Mouse (Mus musculus): ENCODE measurements around the gene Cd6. TPM values are rescaled to one million over a fixed set of nuclear protein-coding genes. Genes with fewer than 3 reads are reported as not detected.

Gene Cd6
- polyA plus RNA-seq, 1 experiment from 2014 or later: 0.04 TPM

DNA sequence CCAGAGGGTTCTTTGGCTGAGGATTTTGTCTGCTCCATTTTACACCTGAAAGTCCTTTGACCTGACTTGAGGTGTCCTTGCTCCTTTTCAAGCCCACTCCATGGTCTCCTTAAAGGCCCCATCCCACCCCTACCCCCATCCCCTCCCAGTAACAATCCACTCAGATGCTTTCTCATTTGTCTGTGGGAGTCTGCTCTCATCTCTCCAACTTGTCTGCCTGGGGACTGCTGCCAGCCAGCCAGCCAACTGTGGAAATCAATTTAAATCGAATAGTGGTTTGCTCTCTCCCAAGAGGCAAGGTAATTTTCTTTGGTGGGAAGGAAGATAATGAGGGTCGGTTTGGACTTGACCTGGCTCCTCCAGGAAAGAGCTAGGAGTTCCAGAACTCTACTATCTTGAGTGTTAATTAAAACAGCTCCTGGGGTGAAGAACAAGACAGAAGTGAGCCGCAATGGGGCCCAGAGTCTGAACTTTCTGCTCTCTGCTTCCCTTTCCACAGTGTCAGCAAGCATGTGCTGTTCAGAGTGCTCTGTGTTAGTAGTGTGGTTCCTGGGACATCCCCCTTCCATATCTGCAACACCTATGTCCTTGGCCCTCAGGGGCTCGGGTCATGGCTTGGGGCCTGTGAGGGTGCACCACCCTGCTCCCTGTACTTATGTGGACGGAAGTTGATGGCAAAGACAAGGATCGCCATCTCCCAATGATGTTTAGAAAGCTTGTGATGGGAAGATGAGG is 61.0 kb downstream of the Cd6 start:
- Histone ChIP-seq H3K27ac (ENCODE audit: low read length) (no peak overlapping the region), H3K4me3 (ENCODE audit: low read depth, low read length) (no peak overlapping the region), H3K4me2 (ENCODE audit: low read depth, low read length) (no peak overlapping the region), H3K27me3 (ENCODE audit: control insufficient read depth, insufficient read depth, low read depth, low read length) (no peaks in the 10 kb centered on the region), H3K4me1 (ENCODE audit: control insufficient read depth, low read depth, low read length) (no peaks in the 10 kb centered on the region), H3K36me3 (ENCODE audit: control insufficient read depth, insufficient read depth) (no peaks in the 10 kb centered on the region), H3K9me3 (replicated peaks; ENCODE audit: control insufficient read depth, low read length) (no peaks in the 10 kb centered on the region), H3K9ac (ENCODE audit: low read depth, low read length) (no peak overlapping the region)
- 49% methylated on average over 6 of the region's 6 CpGs for WGBS (ENCODE audit: insufficient replicate concordance)
- ATAC-seq (ENCODE audit: low read depth): no peak

DNA sequence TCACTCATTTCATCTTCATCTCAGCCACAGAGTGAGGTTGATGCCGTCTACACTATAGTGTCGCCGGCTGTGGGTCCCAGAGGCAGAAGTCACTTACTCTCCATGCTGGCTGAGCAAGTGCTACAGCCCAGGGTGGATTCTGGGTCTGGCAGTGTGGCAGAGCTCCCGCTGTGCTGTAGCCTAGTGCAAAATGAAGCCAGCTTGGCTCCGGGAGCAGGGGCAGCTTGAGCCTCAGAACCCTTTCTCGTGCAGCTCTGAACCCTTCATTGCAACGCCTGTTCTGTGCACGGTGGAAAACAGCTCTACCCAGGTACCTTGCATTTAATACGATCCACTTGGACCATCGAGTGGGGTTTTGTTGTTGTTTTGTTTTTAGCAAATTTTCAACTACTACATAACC is 62.2 kb downstream of the Cd6 start:
- H3K27me3 ChIP-seq (ENCODE audit: control insufficient read depth, insufficient read depth, low read depth, low read length): no peaks in the 10 kb centered on the region
- H3K4me2 ChIP-seq (ENCODE audit: low read depth, low read length): no peak overlapping the region
- WGBS (ENCODE audit: insufficient replicate concordance): 67% methylated on average over 10 of the region's 10 CpGs
- H3K27ac ChIP-seq (ENCODE audit: low read length): no peak overlapping the region
- ATAC-seq (ENCODE audit: low read depth): no peak
- no peaks in the 10 kb centered on the region for H3K9me3 ChIP-seq (replicated peaks; ENCODE audit: control insufficient read depth, low read length)
- no peaks in the 10 kb centered on the region for H3K36me3 ChIP-seq (ENCODE audit: control insufficient read depth, insufficient read depth)
- no peaks in the 10 kb centered on the region for H3K4me1 ChIP-seq (ENCODE audit: control insufficient read depth, low read depth, low read length)
- no peak overlapping the region for H3K4me3 ChIP-seq (ENCODE audit: low read depth, low read length)
- H3K9ac ChIP-seq (ENCODE audit: low read depth, low read length): no peak overlapping the region

DNA sequence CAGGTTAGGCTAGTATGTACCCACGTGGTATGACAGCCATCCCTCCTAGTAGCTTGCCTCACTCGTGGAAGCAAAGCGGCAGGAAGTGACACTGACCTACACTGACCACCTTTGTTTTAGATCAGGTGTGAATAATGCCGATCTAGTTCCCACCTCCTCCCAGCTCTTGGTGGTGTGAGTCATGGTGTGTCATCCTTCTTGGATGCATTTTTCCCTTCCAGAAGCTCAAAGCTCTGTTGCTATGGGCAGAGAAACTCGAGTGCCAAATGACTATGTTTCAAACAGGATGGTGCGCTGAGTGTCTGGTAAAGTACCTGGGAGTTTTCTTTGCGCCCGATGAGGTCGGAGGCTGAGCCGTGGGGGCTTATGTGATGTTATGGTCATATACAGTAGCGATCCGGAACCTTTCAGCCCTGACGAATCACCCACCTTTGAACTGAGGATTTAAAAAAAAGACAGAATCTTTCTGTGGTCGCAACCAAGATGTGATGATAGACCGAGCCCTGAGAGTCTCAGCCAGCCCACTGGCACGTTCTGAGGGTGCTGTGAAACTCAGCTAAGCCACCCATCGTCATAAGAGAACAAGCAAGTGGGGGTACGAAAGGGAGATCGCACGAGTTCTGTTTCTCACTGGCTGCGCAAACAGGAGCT is 66.4 kb downstream of the Cd6 start:
- Histone ChIP-seq H3K27me3 (ENCODE audit: control insufficient read depth, insufficient read depth, low read depth, low read length) (no peaks in the 10 kb centered on the region), H3K4me1 (ENCODE audit: control insufficient read depth, low read depth, low read length) (no peaks in the 10 kb centered on the region), H3K4me3 (ENCODE audit: low read depth, low read length) (no peak overlapping the region), H3K4me2 (ENCODE audit: low read depth, low read length) (no peak overlapping the region), H3K9me3 (replicated peaks; ENCODE audit: control insufficient read depth, low read length) (no peaks in the 10 kb centered on the region), H3K9ac (ENCODE audit: low read depth, low read length) (no peak overlapping the region), H3K36me3 (ENCODE audit: control insufficient read depth, insufficient read depth) (no peaks in the 10 kb centered on the region), H3K27ac (ENCODE audit: low read length) (no peak overlapping the region)
- no peak for ATAC-seq (ENCODE audit: low read depth)
- WGBS (ENCODE audit: insufficient replicate concordance): 59% methylated on average over 21 of the region's 21 CpGs

DNA sequence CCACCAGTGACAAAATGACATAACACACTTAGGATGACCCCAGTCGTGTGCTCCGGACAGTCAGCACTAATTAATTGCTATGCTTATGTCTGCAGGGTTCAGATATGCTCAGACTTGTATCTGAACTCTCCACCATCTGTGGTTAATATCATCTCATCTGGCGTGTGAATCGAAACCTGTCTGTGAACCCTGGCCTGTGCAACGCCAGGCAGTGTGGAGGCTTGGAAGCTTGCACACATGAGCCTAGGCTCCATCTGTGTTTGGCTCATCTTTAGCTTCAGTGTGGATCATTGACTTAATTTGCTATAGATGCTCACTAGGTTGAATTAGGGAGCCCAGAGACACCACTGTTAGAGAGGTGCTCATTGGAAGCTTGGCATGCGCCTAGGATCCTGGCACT is 67.4 kb downstream of the Cd6 start:
- Histone ChIP-seq H3K27me3 (ENCODE audit: control insufficient read depth, insufficient read depth, low read depth, low read length) (no peaks in the 10 kb centered on the region), H3K9me3 (replicated peaks; ENCODE audit: control insufficient read depth, low read length) (no peaks in the 10 kb centered on the region), H3K36me3 (ENCODE audit: control insufficient read depth, insufficient read depth) (no peaks in the 10 kb centered on the region), H3K4me2 (ENCODE audit: low read depth, low read length) (no peak overlapping the region), H3K4me1 (ENCODE audit: control insufficient read depth, low read depth, low read length) (no peaks in the 10 kb centered on the region), H3K9ac (ENCODE audit: low read depth, low read length) (no peak overlapping the region), H3K4me3 (ENCODE audit: low read depth, low read length) (no peak overlapping the region), H3K27ac (ENCODE audit: low read length) (no peak overlapping the region)
- WGBS (ENCODE audit: insufficient replicate concordance): 55% methylated on average over 6 of the region's 6 CpGs
- no peak for ATAC-seq (ENCODE audit: low read depth)

DNA sequence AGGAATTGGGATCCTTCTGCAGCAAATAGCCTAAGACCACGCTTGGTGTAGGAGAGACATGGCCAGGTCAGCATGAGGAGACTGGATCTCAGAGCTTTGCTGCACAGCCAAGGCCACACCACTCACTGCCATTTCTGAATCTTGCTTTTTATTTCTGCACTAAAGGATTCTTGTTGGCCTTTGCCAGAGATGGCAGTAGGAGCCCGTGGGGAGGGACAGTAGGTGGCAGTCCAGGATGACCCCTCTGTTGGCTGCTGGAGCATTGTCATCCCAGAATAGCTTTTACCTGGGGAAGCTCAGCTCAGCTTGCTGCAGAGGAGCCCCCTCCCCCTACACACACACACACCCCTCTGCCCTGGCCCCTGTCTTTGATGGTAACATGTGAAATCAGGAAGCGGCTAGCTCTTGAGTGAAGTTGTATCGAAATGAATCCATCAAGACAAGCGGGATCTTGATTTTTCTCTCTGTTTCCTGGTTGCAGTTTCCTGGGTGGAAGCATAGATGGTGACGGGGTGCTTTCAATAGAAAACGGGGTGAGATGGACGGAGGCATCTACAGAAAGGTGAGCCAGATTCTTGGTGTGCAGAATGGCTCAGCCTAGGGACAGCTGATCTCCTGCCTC is 68.0 kb downstream of the Cd6 start:
- Histone ChIP-seq H3K9ac (ENCODE audit: low read depth, low read length) (no peak overlapping the region), H3K27me3 (ENCODE audit: control insufficient read depth, insufficient read depth, low read depth, low read length) (no peaks in the 10 kb centered on the region), H3K9me3 (replicated peaks; ENCODE audit: control insufficient read depth, low read length) (no peaks in the 10 kb centered on the region), H3K36me3 (ENCODE audit: control insufficient read depth, insufficient read depth) (no peaks in the 10 kb centered on the region), H3K27ac (ENCODE audit: low read length) (no peak overlapping the region), H3K4me2 (ENCODE audit: low read depth, low read length) (no peak overlapping the region), H3K4me1 (ENCODE audit: control insufficient read depth, low read depth, low read length) (no peaks in the 10 kb centered on the region), H3K4me3 (ENCODE audit: low read depth, low read length) (no peak overlapping the region)
- no peak for ATAC-seq (ENCODE audit: low read depth)
- WGBS (ENCODE audit: insufficient replicate concordance): 58% methylated on average over 8 of the region's 8 CpGs

DNA sequence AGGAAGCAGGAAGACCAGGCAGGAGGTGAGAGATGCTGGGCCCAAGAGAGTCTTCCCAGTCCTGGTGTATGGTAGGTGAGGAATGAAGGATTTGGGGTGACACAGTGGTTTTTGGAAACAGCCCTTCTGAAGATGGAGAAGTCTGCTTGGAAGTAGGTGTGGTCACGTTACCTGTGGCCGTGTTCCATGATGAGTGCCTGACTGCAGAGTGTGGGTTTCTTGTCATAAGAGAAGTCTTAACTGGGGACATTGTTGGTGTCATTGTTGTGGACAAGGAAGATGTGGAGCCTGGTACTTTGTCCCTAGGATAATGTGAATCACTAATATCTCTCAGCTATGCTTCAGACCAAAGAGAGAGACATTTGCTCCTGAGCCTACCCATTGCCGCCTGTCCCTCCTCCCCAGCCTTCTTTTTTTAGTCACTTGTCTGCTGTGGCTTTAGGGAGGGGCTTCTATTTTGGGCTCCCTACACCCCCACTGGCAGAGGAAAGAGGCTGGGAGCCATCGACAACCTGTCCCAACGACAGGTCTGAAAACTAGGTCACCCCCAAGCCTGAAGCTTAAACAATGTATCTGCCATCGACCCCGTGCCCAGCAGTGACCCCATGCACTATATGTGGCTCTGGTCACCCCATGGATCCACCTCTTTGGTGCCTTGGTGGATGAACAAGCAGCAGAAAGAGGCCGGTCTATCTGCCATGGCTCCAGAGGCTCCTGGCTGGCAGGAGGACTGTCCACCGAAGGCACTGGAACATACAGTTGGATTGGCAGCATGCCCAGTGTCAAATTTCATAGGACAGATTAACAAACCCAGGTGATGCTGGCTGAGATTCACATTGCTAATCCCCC is 69.7 kb downstream of the Cd6 start:
- no peak overlapping the region for H3K27ac ChIP-seq (ENCODE audit: low read length)

DNA sequence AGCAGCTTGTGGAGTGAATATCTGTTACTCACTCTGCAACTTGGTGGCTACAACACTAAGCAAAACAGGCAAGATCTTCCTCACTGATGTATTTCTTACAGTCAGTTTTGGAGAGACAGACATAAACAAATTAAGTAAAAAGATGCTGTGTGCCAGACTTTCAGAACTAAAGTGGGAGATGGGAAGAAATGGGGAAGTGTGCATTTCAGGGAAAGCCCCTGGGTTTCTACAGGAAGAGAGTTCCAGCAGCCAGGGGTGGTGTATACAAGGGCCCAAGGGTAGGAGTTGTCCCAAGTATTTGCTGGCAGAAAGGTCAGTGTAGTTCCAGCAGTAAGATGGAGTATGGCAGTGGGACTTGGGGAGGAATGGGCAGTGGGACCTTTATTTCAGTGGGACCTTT is 70.3 kb downstream of the Cd6 start:
- H3K4me2 ChIP-seq (ENCODE audit: low read depth, low read length): no peak overlapping the region
- H3K9ac ChIP-seq (ENCODE audit: low read depth, low read length): no peak overlapping the region
- no peak overlapping the region for H3K4me3 ChIP-seq (ENCODE audit: low read depth, low read length)
- no peaks in the 10 kb centered on the region for H3K4me1 ChIP-seq (ENCODE audit: control insufficient read depth, low read depth, low read length)
- no peak for ATAC-seq (ENCODE audit: low read depth)
- H3K9me3 ChIP-seq (replicated peaks; ENCODE audit: control insufficient read depth, low read length): no peaks in the 10 kb centered on the region
- no peak overlapping the region for H3K27ac ChIP-seq (ENCODE audit: low read length)
- no peaks in the 10 kb centered on the region for H3K27me3 ChIP-seq (ENCODE audit: control insufficient read depth, insufficient read depth, low read depth, low read length)
- H3K36me3 ChIP-seq (ENCODE audit: control insufficient read depth, insufficient read depth): no peaks in the 10 kb centered on the region

More for the DNA sequence above, 69.7 kb downstream of the Cd6 start:
- H3K9ac ChIP-seq (ENCODE audit: low read depth, low read length): no peak overlapping the region
- no peak overlapping the region for H3K4me2 ChIP-seq (ENCODE audit: low read depth, low read length)
- no peak overlapping the region for H3K4me3 ChIP-seq (ENCODE audit: low read depth, low read length)
- no peaks in the 10 kb centered on the region for H3K36me3 ChIP-seq (ENCODE audit: control insufficient read depth, insufficient read depth)
- WGBS (ENCODE audit: insufficient replicate concordance): 60% methylated on average over 9 of the region's 9 CpGs
- H3K4me1 ChIP-seq (ENCODE audit: control insufficient read depth, low read depth, low read length): no peaks in the 10 kb centered on the region
- H3K27me3 ChIP-seq (ENCODE audit: control insufficient read depth, insufficient read depth, low read depth, low read length): no peaks in the 10 kb centered on the region
- H3K9me3 ChIP-seq (replicated peaks; ENCODE audit: control insufficient read depth, low read length): no peaks in the 10 kb centered on the region
- ATAC-seq (ENCODE audit: low read depth): no peak

DNA sequence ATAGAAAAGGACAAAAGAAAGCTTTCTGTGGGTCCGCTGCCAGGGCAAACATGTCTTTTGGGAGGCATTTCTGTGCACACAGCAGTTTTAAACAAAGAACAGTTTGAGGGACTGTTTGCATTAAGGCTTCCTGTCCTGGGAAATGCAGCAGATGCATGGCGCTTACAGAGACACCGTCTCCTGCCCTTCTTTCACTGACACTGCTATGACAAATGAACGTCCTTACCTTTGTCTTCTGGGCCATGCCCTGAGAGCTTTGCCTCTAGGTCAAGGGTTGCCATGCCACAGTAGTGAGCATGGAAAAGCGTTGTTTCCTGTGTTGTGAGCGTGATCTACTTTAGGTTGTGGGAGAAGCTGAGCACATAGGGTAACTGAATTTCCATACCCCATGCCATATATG is 71.2 kb downstream of the Cd6 start:
- no peak for ATAC-seq (ENCODE audit: low read depth)
- H3K4me1 ChIP-seq (ENCODE audit: control insufficient read depth, low read depth, low read length): no peaks in the 10 kb centered on the region
- no peaks in the 10 kb centered on the region for H3K27me3 ChIP-seq (ENCODE audit: control insufficient read depth, insufficient read depth, low read depth, low read length)
- WGBS (ENCODE audit: insufficient replicate concordance): 48% methylated on average over 6 of the region's 6 CpGs
- no peaks in the 10 kb centered on the region for H3K36me3 ChIP-seq (ENCODE audit: control insufficient read depth, insufficient read depth)
- H3K9me3 ChIP-seq (replicated peaks; ENCODE audit: control insufficient read depth, low read length): no peaks in the 10 kb centered on the region
- no peak overlapping the region for H3K4me3 ChIP-seq (ENCODE audit: low read depth, low read length)
- no peak overlapping the region for H3K9ac ChIP-seq (ENCODE audit: low read depth, low read length)
- H3K4me2 ChIP-seq (ENCODE audit: low read depth, low read length): no peak overlapping the region
- H3K27ac ChIP-seq (ENCODE audit: low read length): no peak overlapping the region

Measured in liver, embryonic 16.5 days (tissue).